Mouse (Mus musculus): ENCODE measurements at regions not wholly inside any gene's neighbourhood (a gene's known extent, or its start where the extent isn't known, plus 50 kb on each side); places are given as distances from the start of the nearest gene placed in this dataset.
A peak's percentile ranks its signal among the peaks of the same experiment; 100 is the strongest.

GRCm38 (mm10) chr4:30408525-30408924, 1555.4 kb upstream of the Map3k7 start:
- Histone ChIP-seq H3K9me3 (no peaks in the 10 kb centered on the region), H3K4me1 (no peaks in the 10 kb centered on the region), H3K4me2 (no peak overlapping the region), H3K36me3 (replicated peaks) (no peaks in the 10 kb centered on the region), H3K27ac (no peak overlapping the region), H3K9ac (no peak overlapping the region), H3K27me3 (replicated peaks) (no peaks in the 10 kb centered on the region), H3K4me3 (no peak overlapping the region)
- ATAC-seq (replicated peaks): no peak
- WGBS: 76% methylated on average over 2 of the region's 2 CpGs

- no peak overlapping the region for H3K4me2 ChIP-seq
- H3K4me3 ChIP-seq: no peak overlapping the region
- H3K4me1 ChIP-seq: no peaks in the 10 kb centered on the region
- H3K27ac ChIP-seq: no peak overlapping the region
- no peaks in the 10 kb centered on the region for H3K36me3 ChIP-seq (replicated peaks)
- H3K9me3 ChIP-seq: no peaks in the 10 kb centered on the region
- WGBS: 29% methylated on average over 6 of the region's 6 CpGs
- H3K27me3 ChIP-seq (replicated peaks): no peaks in the 10 kb centered on the region
- H3K9ac ChIP-seq: no peak overlapping the region
- ATAC-seq (replicated peaks): no peak
Observed at GRCm38 (mm10) chr4:30447644-30448043, 1516.3 kb upstream of the Map3k7 start.

DNA sequence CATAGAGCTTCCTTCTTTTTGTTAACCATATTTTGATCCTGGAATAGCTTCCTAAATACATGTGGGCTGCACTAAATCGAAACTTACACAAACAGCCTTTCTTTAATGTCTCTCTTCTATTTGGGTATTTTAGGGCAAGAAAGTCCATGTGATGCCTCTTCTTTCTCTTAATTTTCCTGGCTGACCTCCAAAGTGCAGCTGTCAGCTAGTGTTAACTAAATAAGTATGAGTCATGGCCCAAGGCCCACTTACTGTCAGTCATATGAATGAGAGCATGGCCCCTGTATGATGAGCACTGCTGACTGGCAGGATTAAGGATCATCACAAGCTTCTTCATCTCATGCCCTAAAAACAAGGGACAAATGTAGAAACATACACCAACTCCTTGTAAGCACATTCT, 1513.5 kb upstream of the Map3k7 start:
- Histone ChIP-seq H3K4me1 (no peaks in the 10 kb centered on the region), H3K36me3 (replicated peaks) (no peaks in the 10 kb centered on the region), H3K9ac (no peak overlapping the region), H3K27ac (no peak overlapping the region), H3K27me3 (replicated peaks) (no peaks in the 10 kb centered on the region), H3K9me3 (no peaks in the 10 kb centered on the region), H3K4me3 (no peak overlapping the region), H3K4me2 (no peak overlapping the region)
- no peak for ATAC-seq (replicated peaks)
- 88% methylated on average over 1 of the region's 1 CpGs for WGBS

DNA sequence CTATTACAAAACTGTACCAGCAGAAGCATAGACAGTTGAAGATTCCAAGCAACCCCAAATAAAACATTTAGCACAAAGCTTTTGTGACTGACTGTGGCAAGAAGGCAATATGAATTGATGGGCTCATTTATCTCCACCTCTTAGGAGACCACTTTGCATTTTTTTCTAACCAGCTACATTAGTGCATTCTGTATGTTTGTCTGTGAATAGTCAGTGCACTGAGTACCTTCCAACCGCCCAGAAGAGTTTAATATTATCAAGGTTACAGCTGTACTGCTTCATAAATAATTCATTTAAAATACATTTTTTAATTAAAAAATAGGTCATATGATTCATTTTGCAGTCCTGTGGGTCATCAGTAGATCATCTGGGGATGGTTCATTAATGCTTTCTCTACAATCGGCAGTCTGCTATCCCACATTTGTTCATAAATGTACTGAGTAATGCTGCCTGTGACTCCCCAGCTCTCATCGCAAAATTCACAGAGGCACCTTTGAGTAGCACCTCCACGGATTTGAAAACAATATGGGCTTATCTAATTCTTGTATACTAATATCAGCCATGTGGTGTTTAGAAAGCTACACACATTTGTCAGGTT, 1496.5 kb upstream of the Map3k7 start:
- no peak overlapping the region for H3K4me3 ChIP-seq
- no peak overlapping the region for H3K4me2 ChIP-seq
- H3K27me3 ChIP-seq (replicated peaks): no peaks in the 10 kb centered on the region
- WGBS: 76% methylated on average over 4 of the region's 4 CpGs
- H3K4me1 ChIP-seq: no peaks in the 10 kb centered on the region
- H3K36me3 ChIP-seq (replicated peaks): no peaks in the 10 kb centered on the region
- peak; percentile 67; the same call in 1 of the 2 replicates for ATAC-seq (replicated peaks)
- H3K9ac ChIP-seq: no peak overlapping the region
- H3K9me3 ChIP-seq: no peaks in the 10 kb centered on the region
- no peak overlapping the region for H3K27ac ChIP-seq

DNA sequence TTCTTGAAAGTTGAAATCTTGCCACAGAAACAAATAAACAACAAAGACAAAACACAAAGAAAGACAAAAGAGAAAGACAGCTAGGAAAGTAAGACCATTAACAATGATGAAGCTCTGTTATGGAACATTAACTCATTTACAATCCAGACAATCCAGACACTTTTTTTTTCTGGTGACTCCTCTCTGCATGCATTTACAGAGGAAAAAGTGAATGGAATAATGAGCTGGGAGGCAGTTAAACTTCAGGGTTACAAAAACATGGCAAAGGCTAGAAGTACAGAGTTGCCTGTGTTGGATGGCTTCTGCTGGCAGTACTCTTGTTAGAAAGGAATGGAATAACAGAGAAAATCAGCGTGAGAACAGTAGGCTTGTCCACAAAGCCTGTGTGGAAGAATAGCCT, 1487.3 kb upstream of the Map3k7 start:
- ATAC-seq (replicated peaks): no peak
- whole genome bisulfite sequencing: 11% methylated on average over 1 of the region's 1 CpGs
- no peak overlapping the region for H3K9ac ChIP-seq
- no peak overlapping the region for H3K4me3 ChIP-seq
- no peaks in the 10 kb centered on the region for H3K36me3 ChIP-seq (replicated peaks)
- no peaks in the 10 kb centered on the region for H3K9me3 ChIP-seq
- no peaks in the 10 kb centered on the region for H3K4me1 ChIP-seq
- no peak overlapping the region for H3K4me2 ChIP-seq
- H3K27me3 ChIP-seq (replicated peaks): no peaks in the 10 kb centered on the region
- H3K27ac ChIP-seq: no peak overlapping the region

DNA sequence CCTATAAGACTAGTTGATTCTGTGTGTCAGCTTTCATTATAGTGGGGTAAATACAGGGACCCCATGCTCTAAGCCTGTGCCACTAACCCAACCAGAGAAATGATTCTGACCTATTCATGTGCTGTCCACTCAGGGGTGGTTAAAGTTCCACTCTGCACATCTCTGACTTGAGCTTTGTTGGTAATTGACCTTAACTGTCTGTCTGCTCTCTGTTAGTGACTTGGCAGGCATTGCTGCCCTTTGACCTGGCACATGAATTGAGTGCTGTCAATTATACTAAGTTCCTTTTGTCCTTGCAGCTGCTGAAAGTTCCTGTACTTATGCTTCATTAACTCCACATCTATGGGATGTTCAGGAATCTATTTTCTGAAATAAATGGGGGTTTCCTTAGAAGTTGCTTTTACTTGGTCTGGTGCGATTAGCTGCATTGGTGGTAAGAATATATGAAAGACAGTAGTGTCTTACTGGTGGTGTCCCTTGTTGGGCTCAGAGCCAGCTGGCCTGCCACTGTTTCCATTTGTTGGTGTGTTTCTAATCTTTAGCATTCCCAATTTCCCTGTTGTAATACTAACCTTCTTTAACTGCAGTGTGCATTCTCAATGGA, 1463.7 kb upstream of the Map3k7 start:
- Histone ChIP-seq H3K4me3 (no peak overlapping the region), H3K27ac (no peak overlapping the region), H3K4me1 (no peaks in the 10 kb centered on the region), H3K9ac (no peak overlapping the region), H3K9me3 (no peaks in the 10 kb centered on the region), H3K27me3 (replicated peaks) (no peaks in the 10 kb centered on the region), H3K4me2 (no peak overlapping the region), H3K36me3 (replicated peaks) (no peaks in the 10 kb centered on the region)
- ATAC-seq (replicated peaks): no peak
- 7% methylated on average over 1 of the region's 1 CpGs for WGBS
